Mouse (Mus musculus): ENCODE results near the gene Ifitm2. TPM values are rescaled to one million over a fixed set of nuclear protein-coding genes. Genes with fewer than 3 reads are reported as not detected.
A peak's percentile ranks its signal among the peaks of the same experiment; 100 is the strongest.

Ifitm2 gene
- polyA plus RNA-seq, 1 experiment from 2014 or later = 571 TPM

DNA sequence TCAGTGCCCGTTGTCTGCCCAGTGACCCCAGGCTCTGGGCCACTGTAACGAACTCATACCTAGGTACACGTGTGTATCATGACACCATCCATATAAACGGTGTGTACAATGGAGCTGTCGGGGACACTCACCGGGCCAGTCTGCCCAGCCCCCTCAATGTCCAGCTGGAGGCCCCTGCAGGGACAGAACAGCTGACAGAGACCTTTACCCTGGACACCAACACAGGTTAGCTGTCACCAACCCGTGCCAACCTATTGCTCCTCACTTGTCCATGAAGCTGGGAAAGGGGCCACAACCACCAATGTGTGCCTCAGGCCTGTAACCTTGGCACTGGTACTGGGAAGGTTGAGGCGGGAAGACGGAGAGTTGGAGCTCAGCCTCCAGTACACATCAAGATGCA is 13.4 kb downstream of the Ifitm2 start:
- ATAC-seq (replicated peaks; ENCODE audit: extremely low read depth, insufficient read depth, low FRiP score) = no peak

DNA sequence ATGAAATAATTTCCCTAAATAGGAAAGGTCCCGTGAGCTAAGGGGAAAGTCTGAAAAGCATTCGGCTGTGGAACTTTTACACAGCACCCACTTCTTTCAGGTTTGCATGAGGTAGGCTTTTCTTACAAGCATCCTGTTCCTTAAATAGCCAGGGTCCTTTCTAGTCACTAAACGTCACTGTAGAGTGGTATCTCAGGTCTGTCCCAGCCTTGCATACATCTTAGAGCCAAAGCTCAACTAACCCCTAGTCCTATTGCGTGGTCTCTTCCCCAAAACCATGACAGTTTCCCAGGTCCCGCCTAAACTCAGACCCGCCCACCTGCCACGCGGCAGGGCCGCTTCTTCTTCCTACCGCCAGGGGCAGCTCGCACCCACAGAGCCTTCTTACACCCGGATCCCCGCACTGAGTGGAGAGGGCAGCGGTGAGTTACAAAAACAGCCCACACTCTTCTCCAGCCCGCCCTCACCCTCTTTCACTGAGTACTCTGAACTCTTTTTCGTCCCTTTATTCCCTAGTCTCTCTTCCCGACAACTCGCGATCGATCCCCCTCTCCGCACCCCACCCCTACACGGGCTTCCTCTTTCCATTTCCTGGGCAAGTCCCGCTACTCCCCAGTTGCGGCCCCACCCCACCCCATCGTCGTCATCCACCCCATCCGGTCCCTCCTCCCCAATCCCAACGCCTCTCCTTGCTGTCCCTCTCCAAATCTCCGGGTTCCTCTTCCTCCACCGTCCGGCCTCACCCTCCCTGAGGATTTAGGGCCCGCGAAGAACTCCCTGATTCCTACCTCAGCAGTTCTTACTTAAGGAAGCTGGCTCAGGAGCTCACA is 14.3 kb downstream of the Ifitm2 start, which contains the start of gene Pgghg:
Pgghg (plus strand) TSS at position 170 of the 830 bp plus-strand sequence.
- Histone ChIP-seq H3K36me3 (ENCODE audit: control insufficient read depth, insufficient read depth) (no peaks in the 10 kb centered on the region), H3K9me3 (replicated peaks; ENCODE audit: control insufficient read depth, low read length) (no peaks in the 10 kb centered on the region), H3K27ac (ENCODE audit: low read length) (peak within 1 kb of the TSS; percentile 93), H3K4me2 (ENCODE audit: low read depth, low read length) (peak within 1 kb of the TSS; percentile 73), H3K4me3 (ENCODE audit: low read length) (peak within 1 kb of the TSS; percentile 67), H3K9ac (ENCODE audit: low read length) (peak within 1 kb of the TSS; percentile 87), H3K4me1 (ENCODE audit: control insufficient read depth, insufficient read depth, low read length) (peaks cover 10% of the 10 kb centered on the region), H3K27me3 (ENCODE audit: control insufficient read depth, insufficient read depth, low read length) (0 out of 2 replicates have a peak, but pooled peaks cover 2% of the 10 kb centered on the region)
- WGBS = 3% methylated on average over 33 of the region's 33 CpGs
- ATAC-seq (replicated peaks; ENCODE audit: extremely low read depth, insufficient read depth, low FRiP score) = peak; percentile 95

More for the DNA sequence above, 13.4 kb downstream of the Ifitm2 start:
- WGBS = 49% methylated on average over 9 of the region's 9 CpGs
- H3K27ac ChIP-seq (ENCODE audit: low read length) = peak overlapping the region; percentile 93
- H3K9ac ChIP-seq (ENCODE audit: low read length) = peak overlapping the region; percentile 87
- H3K4me2 ChIP-seq (ENCODE audit: low read depth, low read length) = peak overlapping the region; percentile 73
- peaks cover 13% of the 10 kb centered on the region for H3K4me1 ChIP-seq (ENCODE audit: control insufficient read depth, insufficient read depth, low read length)
- H3K36me3 ChIP-seq (ENCODE audit: control insufficient read depth, insufficient read depth) = no peaks in the 10 kb centered on the region
- no peaks in the 10 kb centered on the region for H3K9me3 ChIP-seq (replicated peaks; ENCODE audit: control insufficient read depth, low read length)
- H3K27me3 ChIP-seq (ENCODE audit: control insufficient read depth, insufficient read depth, low read length) = no peaks in the 10 kb centered on the region
- H3K4me3 ChIP-seq (ENCODE audit: low read length) = peak overlapping the region; percentile 67

DNA sequence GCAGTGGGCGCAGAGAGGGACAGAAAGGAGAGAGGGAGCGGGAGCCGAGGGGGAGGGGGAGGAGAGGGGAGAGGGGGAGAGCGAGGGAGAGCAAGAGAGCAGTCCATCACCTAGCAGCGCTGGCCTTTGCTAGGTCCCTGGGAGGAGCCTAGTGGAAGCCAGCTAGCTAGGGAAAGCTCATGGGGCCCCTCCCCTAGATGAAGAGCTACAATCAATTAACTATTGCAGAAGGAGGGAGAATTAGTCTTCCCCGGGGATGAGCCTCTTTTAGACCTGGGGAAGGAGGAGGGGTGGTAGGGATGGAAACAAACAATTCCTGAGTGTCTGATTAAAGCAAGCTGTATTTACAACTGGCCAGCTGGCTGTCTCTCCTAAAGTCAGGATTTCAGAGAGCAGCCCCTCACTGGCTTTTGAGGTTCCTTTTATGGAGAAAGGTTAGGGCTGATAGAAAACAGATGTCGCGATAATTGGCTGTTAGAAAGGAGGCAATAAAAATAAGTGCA is 16.1 kb downstream of the Ifitm2 start:
- Histone ChIP-seq H3K27me3 (ENCODE audit: control insufficient read depth, insufficient read depth, low read length) (peaks cover 2% of the 10 kb centered on the region; the same call in 1 of the 2 replicates), H3K4me3 (ENCODE audit: low read length) (no peak overlapping the region), H3K9me3 (replicated peaks; ENCODE audit: control insufficient read depth, low read length) (no peaks in the 10 kb centered on the region), H3K9ac (ENCODE audit: low read length) (no peak overlapping the region), H3K4me1 (ENCODE audit: control insufficient read depth, insufficient read depth, low read length) (peaks cover 8% of the 10 kb centered on the region), H3K4me2 (ENCODE audit: low read depth, low read length) (no peak overlapping the region), H3K36me3 (ENCODE audit: control insufficient read depth, insufficient read depth) (no peaks in the 10 kb centered on the region), H3K27ac (ENCODE audit: low read length) (no peak overlapping the region)
- WGBS = 15% methylated on average over 7 of the region's 8 CpGs
- no peak for ATAC-seq (replicated peaks; ENCODE audit: extremely low read depth, insufficient read depth, low FRiP score)

DNA sequence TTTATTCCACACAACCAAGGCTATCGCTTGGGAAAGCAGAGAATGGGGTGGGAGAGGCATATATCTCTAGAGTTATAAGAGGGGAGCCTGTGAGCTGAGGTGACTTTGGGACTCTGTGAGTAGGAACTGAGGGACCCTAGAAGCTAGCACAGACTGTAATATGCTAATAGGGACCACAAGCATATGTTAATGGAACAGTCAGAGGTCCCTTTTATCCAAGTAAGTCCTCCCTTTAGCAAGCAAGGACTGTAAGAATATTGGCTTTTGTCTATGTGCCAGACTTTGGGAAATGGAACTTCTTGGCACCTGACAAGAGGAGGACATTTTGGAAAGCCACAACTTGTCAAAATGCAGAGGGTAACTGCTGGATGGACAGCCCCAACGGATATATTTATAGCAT is 16.9 kb downstream of the Ifitm2 start:
- 23% methylated on average over 2 of the region's 2 CpGs for WGBS
- H3K4me1 ChIP-seq (ENCODE audit: control insufficient read depth, insufficient read depth, low read length) = peaks cover 8% of the 10 kb centered on the region
- H3K27me3 ChIP-seq (ENCODE audit: control insufficient read depth, insufficient read depth, low read length) = peaks cover 2% of the 10 kb centered on the region; the same call in 1 of the 2 replicates
- H3K27ac ChIP-seq (ENCODE audit: low read length) = no peak overlapping the region
- no peak overlapping the region for H3K4me2 ChIP-seq (ENCODE audit: low read depth, low read length)
- ATAC-seq (replicated peaks; ENCODE audit: extremely low read depth, insufficient read depth, low FRiP score) = no peak
- H3K36me3 ChIP-seq (ENCODE audit: control insufficient read depth, insufficient read depth) = no peaks in the 10 kb centered on the region
- no peaks in the 10 kb centered on the region for H3K9me3 ChIP-seq (replicated peaks; ENCODE audit: control insufficient read depth, low read length)
- H3K4me3 ChIP-seq (ENCODE audit: low read length) = no peak overlapping the region
- H3K9ac ChIP-seq (ENCODE audit: low read length) = no peak overlapping the region

DNA sequence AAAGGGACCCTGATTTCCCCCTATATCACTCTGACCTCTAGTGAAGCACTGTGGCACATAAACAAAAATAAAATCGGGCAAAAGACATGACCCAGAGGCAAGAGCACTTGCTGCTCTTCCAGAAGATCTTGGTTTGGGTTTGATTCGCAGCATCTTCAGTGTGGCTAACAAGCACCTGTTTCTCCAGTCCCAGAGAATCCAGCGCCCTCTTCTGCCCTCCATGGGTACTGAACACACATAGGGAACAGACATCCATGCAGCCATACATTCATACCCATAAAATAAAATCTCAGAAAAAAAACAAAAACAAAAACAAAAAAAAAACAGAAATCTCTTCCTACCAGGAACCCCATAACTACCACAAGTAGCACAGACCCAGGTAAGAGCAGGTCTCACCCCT is 17.4 kb downstream of the Ifitm2 start:
- Histone ChIP-seq H3K4me3 (ENCODE audit: low read length) (no peak overlapping the region), H3K4me1 (ENCODE audit: control insufficient read depth, insufficient read depth, low read length) (peaks cover 8% of the 10 kb centered on the region), H3K36me3 (ENCODE audit: control insufficient read depth, insufficient read depth) (no peaks in the 10 kb centered on the region), H3K27me3 (ENCODE audit: control insufficient read depth, insufficient read depth, low read length) (peaks cover 2% of the 10 kb centered on the region; the same call in 1 of the 2 replicates), H3K9ac (ENCODE audit: low read length) (no peak overlapping the region), H3K9me3 (replicated peaks; ENCODE audit: control insufficient read depth, low read length) (no peaks in the 10 kb centered on the region), H3K27ac (ENCODE audit: low read length) (no peak overlapping the region), H3K4me2 (ENCODE audit: low read depth, low read length) (no peak overlapping the region)
- 46% methylated on average over 3 of the region's 3 CpGs for WGBS
- ATAC-seq (replicated peaks; ENCODE audit: extremely low read depth, insufficient read depth, low FRiP score) = no peak

DNA sequence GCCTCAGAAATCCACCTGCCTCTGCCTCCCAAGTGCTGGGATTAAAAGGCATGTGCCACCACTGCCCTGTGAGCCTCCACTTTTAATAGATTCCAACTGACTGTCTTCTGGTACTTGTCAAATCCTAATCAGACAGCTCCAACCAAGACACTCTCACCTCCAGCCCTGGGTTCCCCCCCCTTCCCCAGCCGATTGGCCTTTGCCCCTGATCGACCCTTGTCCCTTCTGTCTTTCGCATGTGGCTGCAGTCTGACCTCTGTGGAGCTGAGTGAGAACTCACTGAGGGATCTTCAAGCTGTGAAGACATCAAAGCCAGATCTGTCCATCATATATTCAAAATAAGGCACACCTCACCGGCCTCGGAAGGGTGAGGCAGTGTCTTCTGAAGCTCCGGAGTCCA is 28.6 kb downstream of the Ifitm2 start:
- Histone ChIP-seq H3K4me3 (ENCODE audit: low read length) (no peak overlapping the region), H3K27me3 (ENCODE audit: control insufficient read depth, insufficient read depth, low read length) (peaks cover 31% of the 10 kb centered on the region), H3K4me2 (ENCODE audit: low read depth, low read length) (no peak overlapping the region), H3K27ac (ENCODE audit: low read length) (no peak overlapping the region), H3K36me3 (ENCODE audit: control insufficient read depth, insufficient read depth) (no peaks in the 10 kb centered on the region), H3K4me1 (ENCODE audit: control insufficient read depth, insufficient read depth, low read length) (peaks cover 9% of the 10 kb centered on the region), H3K9ac (ENCODE audit: low read length) (no peak overlapping the region), H3K9me3 (replicated peaks; ENCODE audit: control insufficient read depth, low read length) (no peaks in the 10 kb centered on the region)
- no peak for ATAC-seq (replicated peaks; ENCODE audit: extremely low read depth, insufficient read depth, low FRiP score)
- 79% methylated on average over 6 of the region's 6 CpGs for WGBS

DNA sequence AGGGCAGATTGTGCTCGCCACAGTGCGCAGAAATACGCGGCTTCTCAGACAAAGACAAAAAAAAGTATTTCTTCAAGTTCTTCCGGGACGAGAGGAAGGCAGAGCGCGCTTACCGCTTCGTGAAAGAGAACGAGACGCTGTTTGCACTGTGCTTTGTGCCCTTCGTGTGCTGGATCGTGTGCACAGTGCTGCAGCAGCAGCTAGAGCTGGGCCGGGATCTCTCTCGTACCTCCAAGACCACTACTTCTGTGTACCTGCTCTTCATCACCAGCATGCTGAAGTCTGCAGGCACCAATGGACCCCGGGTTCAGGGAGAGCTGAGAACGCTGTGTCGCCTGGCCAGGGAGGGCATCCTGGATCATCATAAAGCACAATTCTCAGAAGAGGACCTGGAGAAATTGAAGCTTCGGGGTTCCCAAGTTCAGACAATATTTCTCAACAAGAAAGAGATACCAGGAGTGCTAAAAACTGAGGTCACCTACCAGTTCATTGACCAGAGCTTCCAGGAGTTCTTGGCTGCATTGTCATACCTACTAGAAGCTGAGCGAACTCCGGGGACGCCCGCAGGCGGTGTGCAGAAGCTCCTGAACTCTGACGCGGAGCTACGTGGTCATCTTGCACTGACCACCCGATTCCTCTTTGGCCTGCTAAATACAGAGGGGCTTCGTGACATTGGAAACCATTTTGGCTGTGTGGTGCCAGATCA is 32.6 kb downstream of the Ifitm2 start:
- Histone ChIP-seq H3K9ac (ENCODE audit: low read length) (no peak overlapping the region; the same call in 1 of the 2 replicates), H3K36me3 (ENCODE audit: control insufficient read depth, insufficient read depth) (no peaks in the 10 kb centered on the region), H3K4me3 (ENCODE audit: low read length) (peak overlapping the region; percentile 52), H3K4me2 (ENCODE audit: low read depth, low read length) (peak overlapping the region; percentile 67), H3K27ac (ENCODE audit: low read length) (no peak overlapping the region), H3K9me3 (replicated peaks; ENCODE audit: control insufficient read depth, low read length) (no peaks in the 10 kb centered on the region), H3K4me1 (ENCODE audit: control insufficient read depth, insufficient read depth, low read length) (peaks cover 9% of the 10 kb centered on the region), H3K27me3 (ENCODE audit: control insufficient read depth, insufficient read depth, low read length) (peaks cover 61% of the 10 kb centered on the region)
- WGBS = 23% methylated on average over 30 of the region's 30 CpGs
- no peak for ATAC-seq (replicated peaks; ENCODE audit: extremely low read depth, insufficient read depth, low FRiP score)

DNA sequence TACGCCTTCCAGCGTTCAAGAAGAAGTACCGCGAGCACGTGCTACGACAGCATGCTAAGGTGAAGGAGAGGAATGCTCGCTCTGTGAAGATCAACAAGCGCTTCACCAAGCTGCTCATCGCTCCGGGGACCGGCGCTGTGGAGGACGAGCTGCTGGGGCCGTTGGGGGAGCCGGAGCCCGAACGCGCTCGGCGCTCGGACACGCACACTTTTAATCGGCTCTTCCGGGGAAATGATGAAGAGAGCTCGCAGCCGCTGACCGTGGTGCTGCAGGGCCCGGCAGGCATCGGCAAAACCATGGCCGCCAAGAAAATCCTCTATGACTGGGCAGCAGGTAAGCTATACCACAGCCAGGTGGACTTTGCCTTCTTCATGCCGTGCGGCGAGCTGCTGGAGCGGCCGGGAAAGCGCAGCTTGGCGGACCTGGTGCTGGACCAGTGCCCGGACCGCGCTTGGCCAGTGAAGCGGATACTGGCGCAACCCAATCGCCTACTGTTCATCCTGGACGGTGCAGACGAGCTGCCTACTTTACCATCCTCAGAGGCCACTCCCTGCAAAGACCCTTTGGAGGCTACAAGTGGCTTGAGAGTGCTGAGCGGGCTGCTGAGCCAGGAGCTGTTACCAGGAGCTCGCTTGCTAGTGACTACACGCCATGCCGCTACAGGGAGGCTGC is 33.3 kb downstream of the Ifitm2 start:
- Histone ChIP-seq H3K9ac (ENCODE audit: low read length) (peak overlapping the region; percentile 41), H3K27ac (ENCODE audit: low read length) (no peak overlapping the region), H3K36me3 (ENCODE audit: control insufficient read depth, insufficient read depth) (no peaks in the 10 kb centered on the region), H3K9me3 (replicated peaks; ENCODE audit: control insufficient read depth, low read length) (no peaks in the 10 kb centered on the region), H3K4me3 (ENCODE audit: low read length) (peak overlapping the region; percentile 52), H3K4me1 (ENCODE audit: control insufficient read depth, insufficient read depth, low read length) (peaks cover 9% of the 10 kb centered on the region), H3K27me3 (ENCODE audit: control insufficient read depth, insufficient read depth, low read length) (peaks cover 63% of the 10 kb centered on the region), H3K4me2 (ENCODE audit: low read depth, low read length) (peak overlapping the region; percentile 67)
- 2% methylated on average over 49 of the region's 49 CpGs for whole genome bisulfite sequencing
- no peak for ATAC-seq (replicated peaks; ENCODE audit: extremely low read depth, insufficient read depth, low FRiP score)

Measured in heart, embryonic 16.5 days (tissue).